Mouse (Mus musculus) heart, postnatal 4 days (tissue): ENCODE data around the gene Kcnh1. TPM values are rescaled to one million over a fixed set of nuclear protein-coding genes. Genes with fewer than 3 reads are reported as not detected.

ENCODE experiments used
- DNase-seq: peaks from one replicate; pipeline ENCODE4 v3.0.0; 2021
- total RNA-seq, 2 experiments: library from RNA; stranded (reverse); gene quantifications; 2 replicates each; pipeline ENCODE4 v1.2.3; 2021

Kcnh1 gene
- total RNA-seq, 2 experiments from 2014 or later = 0.29 to 0.38 TPM

GRCm38 (mm10) chr1:192472366-192472765, 281.8 kb downstream of the Kcnh1 start:
- DNase-seq = no peak

DNA sequence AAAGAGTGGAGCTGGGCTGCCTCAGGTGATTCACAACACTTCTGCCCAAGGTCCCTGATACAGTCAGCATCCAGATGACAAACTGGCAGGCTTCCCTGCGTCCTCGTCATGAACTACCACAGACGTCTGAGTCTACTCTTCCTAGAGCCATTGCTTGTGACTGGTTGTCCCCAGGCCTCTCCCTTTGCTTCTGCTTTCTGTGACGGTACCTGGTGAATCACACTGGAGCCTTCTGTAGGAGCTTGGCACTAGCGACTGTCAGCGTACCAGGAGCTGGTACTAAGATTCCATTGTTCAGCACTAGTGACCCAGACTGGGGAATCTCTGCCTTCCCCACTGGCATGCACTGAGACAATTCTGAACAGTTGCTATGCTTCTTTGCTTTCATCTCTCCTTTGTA, 282.6 kb downstream of the Kcnh1 start:
- no peak for DNase-seq

- no peak for DNase-seq
These were observed 286.1 kb downstream of the Kcnh1 start for GRCm38 (mm10) chr1:192476704-192477103.

DNA sequence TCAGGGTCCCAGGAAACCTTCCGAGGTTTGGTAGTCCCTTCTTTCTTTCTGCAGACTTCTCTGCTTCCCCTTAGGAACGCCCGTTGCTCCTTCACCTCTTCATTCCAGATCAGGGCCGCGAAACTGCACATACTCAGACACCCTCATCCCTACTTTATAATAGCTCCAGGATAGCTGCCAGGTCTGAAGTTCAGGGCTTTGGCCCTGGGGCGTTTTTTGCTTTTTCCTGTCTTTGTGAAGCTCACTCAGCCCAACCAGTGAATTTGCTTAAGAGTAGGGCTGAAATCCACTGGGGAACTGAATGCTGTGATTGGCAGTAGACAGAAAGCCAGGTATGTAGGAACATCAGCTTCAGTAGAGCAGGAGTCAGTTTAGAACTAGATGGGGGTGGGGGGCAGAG, 287.0 kb downstream of the Kcnh1 start:
- no peak for DNase-seq

- DNase-seq = no peak
These were observed 287.6 kb downstream of the Kcnh1 start for GRCm38 (mm10) chr1:192478176-192478575.

DNA sequence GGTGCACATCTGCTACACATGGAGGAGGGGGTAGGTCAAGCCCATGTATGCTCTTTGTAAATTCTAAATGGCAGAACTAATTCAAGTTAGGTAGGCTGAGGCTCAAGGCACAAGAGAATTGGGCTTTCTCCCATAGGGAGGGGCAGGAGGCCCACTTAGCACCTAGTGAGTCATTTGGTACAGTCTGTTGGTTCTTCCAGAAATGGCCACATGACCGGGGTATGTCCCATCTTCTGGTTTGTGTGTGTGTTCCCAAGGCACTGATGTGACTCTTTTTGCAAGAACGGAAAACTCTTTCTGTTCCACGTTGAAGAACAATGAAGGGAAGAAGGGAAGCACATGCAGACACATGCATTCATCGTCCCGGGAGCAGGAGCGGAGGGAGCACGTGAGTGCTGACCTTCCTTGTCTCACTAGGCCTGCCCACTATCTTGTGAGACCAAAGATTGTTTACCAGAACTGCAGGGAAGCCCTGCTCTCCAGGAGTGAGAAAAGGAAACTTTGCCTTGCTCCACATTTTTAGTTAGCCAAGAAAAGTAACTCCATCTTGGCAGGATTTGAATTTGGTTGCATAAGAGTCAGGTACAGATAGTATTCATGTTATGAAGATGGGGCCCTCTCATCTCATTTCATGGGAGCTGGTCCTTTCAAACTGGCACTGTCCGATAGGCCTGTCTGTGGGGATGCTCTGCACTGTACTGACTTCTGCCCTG, 289.7 kb downstream of the Kcnh1 start:
- DNase-seq = no peak

- no peak for DNase-seq
These were observed 290.9 kb downstream of the Kcnh1 start for GRCm38 (mm10) chr1:192481446-192481845.

DNA sequence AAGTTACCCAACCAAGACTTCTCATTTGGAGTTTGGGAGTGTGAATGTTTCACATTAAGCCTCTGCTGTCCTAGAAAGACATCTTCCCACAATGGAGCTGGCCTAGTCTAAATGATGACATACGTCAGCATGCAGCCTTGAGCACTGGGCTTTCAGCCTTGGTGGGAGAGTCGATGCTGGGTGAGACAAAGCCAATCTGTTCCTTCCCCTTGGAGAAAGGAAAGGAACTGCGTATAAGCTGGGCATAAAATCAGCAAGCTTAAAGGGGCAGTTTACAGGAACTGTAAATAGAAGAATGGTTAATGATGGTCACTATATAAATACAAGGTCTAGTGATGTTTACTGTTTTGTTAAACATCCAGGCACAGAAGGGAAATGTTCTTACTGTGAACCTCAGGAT, 294.5 kb downstream of the Kcnh1 start:
- DNase-seq = no peak

DNA sequence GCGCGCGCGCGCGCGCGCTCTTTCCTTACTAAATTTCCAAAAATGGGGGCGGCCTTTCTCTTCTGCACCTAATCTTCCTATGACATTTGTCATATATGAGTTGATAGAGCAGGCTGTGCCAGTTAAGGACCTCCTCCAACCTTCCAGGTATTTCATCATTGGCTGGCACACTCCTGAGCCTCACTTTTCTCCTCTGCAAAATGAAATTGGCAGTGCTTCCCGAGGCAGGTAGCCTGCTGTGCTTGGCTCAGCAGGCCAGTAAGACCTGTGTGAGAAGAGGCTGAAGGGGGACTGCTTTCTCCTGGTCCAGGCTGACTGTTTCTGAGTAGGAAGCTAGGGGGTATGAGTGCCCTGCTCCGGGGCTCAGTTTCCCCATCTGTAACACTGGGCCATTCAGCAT, 297.0 kb downstream of the Kcnh1 start:
- no peak for DNase-seq

DNA sequence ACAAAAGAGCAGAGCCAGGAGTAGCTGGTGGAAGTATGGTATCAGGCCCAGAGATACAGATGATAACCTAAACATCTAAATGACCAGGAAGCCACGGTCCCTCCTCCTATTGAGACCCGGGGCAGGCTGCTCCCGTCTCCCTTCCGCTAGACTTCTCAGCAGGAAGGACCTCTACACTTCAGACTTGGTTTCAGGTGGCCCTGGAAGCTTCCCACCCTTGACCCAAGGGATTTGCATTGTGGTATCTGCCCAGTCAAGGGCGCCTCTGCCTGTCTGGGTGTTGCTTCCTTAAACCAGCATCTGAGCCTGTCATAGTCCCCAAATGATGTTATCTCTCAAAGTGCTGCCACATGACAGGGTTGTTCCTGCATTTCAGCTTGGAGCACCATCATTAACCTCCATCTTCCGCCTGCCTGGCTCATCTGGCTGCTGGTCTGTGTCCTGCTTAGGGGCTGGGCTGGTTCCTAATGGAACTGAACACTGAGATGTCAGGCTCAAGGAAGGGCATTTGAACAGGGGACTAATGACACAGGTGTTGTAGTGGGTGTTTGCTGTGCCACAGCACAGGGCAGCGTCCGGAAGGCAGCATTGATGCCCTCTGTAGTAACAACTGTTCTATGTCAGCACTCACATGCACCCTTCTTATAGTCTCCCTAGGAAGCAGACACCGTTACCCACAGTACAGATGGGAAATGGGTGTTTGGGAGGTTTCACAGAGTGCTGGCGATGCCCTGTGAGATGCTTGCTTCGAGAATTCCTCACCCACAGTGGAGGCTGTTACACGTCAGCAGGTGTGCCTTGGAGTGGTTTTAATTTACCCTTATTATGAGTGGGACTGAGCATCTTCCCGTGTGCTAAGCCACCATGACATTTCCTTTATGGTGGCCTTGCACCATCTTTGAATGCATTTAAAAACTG, 299.6 kb downstream of the Kcnh1 start:
- no peak for DNase-seq

DNA sequence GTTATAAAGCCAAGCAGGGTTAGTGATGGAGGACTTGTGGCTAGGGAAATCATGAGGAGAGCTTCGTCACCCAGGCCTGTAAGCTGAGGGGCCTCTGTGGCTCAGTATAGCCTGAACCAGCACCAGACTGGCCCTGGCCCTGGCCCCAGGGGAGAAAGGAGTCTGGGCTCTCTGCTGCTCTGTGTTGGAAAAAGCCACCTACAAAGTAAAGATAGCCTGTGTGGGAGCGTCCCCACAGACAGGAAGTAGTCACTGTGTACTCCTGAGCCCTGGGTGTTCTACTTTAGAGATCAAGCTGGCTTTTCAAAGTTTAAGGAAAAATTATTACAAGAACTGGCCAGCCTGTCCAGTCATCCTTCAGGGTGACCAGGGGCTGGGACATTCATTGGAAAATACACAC, 306.9 kb downstream of the Kcnh1 start:
- no peak for DNase-seq

DNA sequence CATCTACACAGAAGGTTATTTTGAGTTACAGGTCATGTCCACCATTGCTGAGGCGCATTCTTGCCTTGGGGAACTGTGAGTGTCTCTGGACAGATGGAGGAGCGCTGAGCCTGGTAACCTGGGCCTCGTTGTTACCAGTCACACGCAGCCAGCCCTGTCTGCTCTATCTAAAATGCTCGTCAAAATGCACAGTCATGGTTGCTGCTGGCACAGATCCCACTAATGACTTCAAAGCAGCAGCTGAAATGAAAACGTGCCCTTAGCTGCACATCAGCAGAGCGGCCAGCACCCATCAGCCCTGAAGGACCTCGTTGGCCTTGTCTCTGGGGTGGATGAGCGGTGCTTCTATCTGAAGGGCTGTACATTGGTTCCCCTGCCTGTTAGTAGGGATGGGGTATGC, 311.4 kb downstream of the Kcnh1 start:
- DNase-seq = no peak

GRCm38 (mm10) chr1:192502835-192503234, 312.3 kb downstream of the Kcnh1 start:
- DNase-seq = no peak

DNA sequence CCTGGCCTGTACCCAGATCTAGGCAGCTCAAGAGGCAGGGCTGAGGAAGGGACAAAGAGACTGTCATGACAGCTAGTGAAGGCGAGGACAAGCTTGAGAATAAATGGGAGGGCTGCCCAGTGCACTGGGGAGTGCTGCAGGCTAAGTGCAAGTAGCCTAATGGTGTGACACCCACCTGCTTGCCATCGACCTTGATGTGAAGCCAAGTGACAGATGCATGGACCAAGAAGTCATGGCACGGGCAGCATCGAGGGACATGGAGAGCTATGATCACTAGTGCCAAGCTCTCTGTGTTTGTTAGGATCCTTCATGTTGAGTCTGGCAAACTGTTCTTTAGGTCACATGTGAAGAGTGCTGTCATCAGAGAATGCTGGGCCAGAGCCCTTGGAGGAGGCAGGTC, 313.1 kb downstream of the Kcnh1 start:
- DNase-seq = no peak

- no peak for DNase-seq
These were observed 322.2 kb downstream of the Kcnh1 start for GRCm38 (mm10) chr1:192512821-192513220.

GRCm38 (mm10) chr1:192515373-192515772, 324.8 kb downstream of the Kcnh1 start:
- no peak for DNase-seq

- DNase-seq = no peak
These were observed 329.1 kb downstream of the Kcnh1 start for GRCm38 (mm10) chr1:192519713-192520112.

GRCm38 (mm10) chr1:192520836-192521435, 330.4 kb downstream of the Kcnh1 start:
- DNase-seq = peak; percentile 40

DNA sequence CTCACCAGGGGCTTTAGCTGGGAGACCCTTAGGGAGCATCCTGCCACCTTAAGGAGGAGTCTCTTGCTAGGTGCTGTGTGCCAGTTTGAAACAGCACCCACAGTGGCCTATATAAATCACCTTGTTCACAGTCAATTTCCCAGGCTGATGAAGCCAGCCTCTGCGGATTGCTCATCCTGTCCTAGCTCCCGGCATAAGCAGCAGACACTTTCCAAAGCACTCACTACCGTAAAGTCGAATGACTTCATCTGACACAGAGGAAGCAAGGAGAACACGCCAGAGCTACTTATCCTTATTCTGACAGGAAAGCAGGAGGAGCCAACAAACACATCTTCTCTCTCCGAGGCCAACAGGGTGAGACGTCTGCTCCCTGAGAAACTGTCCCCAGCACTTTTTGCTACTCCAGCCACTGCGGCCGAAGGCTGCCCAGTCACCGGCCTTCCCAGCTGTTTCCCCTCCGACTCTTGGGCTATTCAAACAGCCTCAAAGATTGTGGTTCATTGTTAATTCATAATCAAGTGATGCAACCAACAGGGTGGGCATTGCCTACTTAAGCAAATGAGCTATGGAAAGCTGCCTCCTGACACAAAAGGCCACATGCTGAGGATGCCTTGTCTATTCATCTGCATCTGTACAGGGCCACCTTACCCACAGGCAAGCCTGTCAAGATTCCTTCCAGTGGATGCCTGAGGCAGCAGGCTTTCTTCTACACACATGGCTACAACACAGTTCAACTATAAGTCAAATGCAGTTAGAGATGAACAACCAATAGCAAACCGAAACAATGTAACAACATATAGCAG, 332.0 kb downstream of the Kcnh1 start:
- DNase-seq = no peak

DNA sequence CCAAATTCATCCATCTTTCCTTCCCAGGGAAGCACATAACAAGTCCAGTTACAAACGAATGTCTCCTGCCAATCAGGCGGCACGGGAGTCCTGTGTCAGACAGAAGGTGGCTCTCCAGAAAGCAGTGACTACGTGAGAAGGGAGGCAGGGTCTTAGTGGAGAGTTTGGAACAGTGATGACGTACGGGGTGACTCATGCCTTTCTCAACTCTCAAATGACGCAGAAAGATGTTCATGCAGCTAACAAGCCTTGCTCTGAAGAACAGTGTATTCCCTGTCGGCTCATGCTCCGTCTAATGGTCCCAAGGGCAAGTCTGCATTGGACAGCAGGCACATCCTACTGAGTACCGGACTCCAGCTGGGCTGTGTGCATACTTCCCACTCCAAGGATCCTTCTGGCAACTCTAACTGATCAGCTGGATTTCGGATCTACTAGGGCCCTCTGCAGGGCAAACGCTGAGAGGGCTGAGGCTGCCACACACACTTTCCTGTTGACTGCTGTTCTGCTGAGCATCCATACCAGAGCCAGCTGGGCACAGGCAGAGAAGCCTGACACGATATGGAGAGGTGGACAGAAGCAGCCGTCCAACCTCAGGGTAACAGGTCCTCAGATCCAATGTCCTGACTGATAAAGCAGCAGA, 335.3 kb downstream of the Kcnh1 start:
- no peak for DNase-seq

- no peak for DNase-seq
These were observed 341.0 kb downstream of the Kcnh1 start for GRCm38 (mm10) chr1:192531490-192532146.
